Mouse (Mus musculus) ES-Bruce4 (cell line): ENCODE results near the gene Gm10644. TPM values are rescaled to one million over a fixed set of nuclear protein-coding genes. Genes with fewer than 3 reads are reported as not detected.

ENCODE experiments used
- H3K27ac ChIP-seq: 2 replicates; pipeline ENCODE4 v1.5.1; 2012; ENCODE audit warnings: low read length, inconsistent platforms; ENCODE audit not compliant: insufficient read depth
- H3K27me3 ChIP-seq: 2 replicates; pipeline ENCODE4 v1.6.1; 2012; ENCODE audit warnings: mild to moderate bottlenecking, low read length, inconsistent platforms; ENCODE audit not compliant: control insufficient read depth, poor library complexity, insufficient read depth, severe bottlenecking
- H3K36me3 ChIP-seq: 2 replicates; pipeline ENCODE4 v1.6.1; 2012; ENCODE audit warnings: inconsistent platforms, mild to moderate bottlenecking, low read length, moderate library complexity; ENCODE audit not compliant: control insufficient read depth, poor library complexity, insufficient read depth, severe bottlenecking
- H3K4me1 ChIP-seq: one replicate; pipeline ENCODE4 v1.8.1; 2011; ENCODE audit warnings: low read length; ENCODE audit not compliant: control insufficient read depth, insufficient read depth
- H3K4me3 ChIP-seq: 2 replicates; pipeline ENCODE4 v1.5.1; 2011; ENCODE audit warnings: low read depth, mild to moderate bottlenecking, low read length
- H3K9ac ChIP-seq: 2 replicates; pipeline ENCODE4 v1.6.1; 2012; ENCODE audit warnings: low read depth, mild to moderate bottlenecking, inconsistent platforms; ENCODE audit not compliant: poor library complexity, severe bottlenecking
- H3K9me3 ChIP-seq: replicated peaks from 2 replicates; pipeline ENCODE4 v1.6.1; 2012; ENCODE audit warnings: mild to moderate bottlenecking, low read length, inconsistent platforms; ENCODE audit not compliant: control insufficient read depth, poor library complexity, insufficient read depth, severe bottlenecking
- CTCF ChIP-seq: IDR thresholded peaks from one replicate; pipeline ENCODE4 v1.8.1; 2011; ENCODE audit warnings: low read depth, low read length
- EP300 ChIP-seq: IDR thresholded peaks from 2 replicates; pipeline ENCODE4 v1.6.1; 2011; ENCODE audit warnings: low read depth, low read length; ENCODE audit not compliant: insufficient read depth
- POLR2A ChIP-seq: IDR thresholded peaks from one replicate; pipeline ENCODE4 v1.8.1; 2011; ENCODE audit warnings: low read length; ENCODE audit not compliant: insufficient read depth
- polyA plus RNA-seq: library from polyadenylated mRNA; stranded (reverse); fragments of >200 nt; gene quantifications from 2 replicates; pipeline ENCODE4 v1.2.4, GENCODE M21; 2011; ENCODE audit warnings: low read depth; ENCODE audit not compliant: missing spikeins, insufficient read depth, insufficient read length

The Gm10644 gene
- polyA plus RNA-seq: 0.47 and 0.78 TPM in 2 replicates

DNA sequence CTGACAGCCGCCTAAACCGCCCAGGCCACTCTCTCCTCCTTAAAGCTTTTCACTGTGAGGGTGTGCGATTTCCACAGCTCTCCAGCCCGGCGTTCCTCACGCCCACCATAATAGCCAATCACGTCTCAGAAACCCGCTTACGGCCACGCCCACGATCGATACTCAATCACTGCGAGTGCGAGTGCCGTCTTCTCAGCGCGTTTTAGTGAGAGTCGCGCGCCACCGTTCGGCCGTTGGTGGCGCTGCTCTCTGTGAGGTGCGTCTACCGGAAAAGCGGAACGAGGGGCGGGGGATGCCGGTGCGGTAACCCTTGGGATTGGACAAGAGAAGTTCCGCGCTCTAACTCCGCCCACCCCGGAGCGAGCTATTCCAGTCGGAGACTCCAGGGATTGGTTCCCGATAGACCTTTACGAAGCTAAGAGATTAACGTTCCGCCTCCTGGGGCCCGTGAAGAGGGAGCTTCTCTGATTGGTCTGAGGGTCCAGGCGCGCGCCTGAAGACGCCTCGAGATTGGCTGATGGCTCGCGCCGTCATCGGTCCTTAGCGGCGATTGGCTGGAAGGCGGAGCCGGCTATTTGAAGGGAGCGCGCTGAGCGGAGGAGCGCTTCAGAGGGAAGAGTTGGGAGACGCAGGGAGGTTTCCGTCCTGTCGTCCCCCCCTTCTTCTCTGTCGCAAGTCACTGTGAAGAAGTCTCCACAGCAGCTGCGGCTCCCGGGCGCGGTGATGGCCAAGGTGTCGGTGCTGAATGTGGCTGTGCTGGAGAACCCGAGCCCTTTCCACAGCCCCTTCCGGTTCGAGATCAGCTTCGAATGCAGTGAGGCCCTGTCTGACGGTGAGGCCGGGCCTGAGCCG is at the start of gene Gm10644, which contains the start of gene Asf1b:
Gm10644 (minus strand) TSS at position 100 of the 852 bp plus-strand sequence.
Asf1b (plus strand) TSS at position 402 of the 852 bp plus-strand sequence.
- no peaks in the 10 kb centered on the region for H3K9me3 ChIP-seq
- peak within 1 kb of the TSS; percentile 95 for H3K4me3 ChIP-seq
- TF ChIP-seq EP300 (peak; percentile 61; the same call in 1 of the 2 replicates), CTCF (peak; percentile 92), POLR2A (peak; percentile 84)
- no peaks in the 10 kb centered on the region for H3K4me1 ChIP-seq
- H3K27ac ChIP-seq: peak within 1 kb of the TSS; percentile 19; the same call in 1 of the 2 replicates
- peak within 1 kb of the TSS; percentile 85 for H3K9ac ChIP-seq
- H3K36me3 ChIP-seq: peaks cover 5% of the 10 kb centered on the region
- H3K27me3 ChIP-seq: no peaks in the 10 kb centered on the region

DNA sequence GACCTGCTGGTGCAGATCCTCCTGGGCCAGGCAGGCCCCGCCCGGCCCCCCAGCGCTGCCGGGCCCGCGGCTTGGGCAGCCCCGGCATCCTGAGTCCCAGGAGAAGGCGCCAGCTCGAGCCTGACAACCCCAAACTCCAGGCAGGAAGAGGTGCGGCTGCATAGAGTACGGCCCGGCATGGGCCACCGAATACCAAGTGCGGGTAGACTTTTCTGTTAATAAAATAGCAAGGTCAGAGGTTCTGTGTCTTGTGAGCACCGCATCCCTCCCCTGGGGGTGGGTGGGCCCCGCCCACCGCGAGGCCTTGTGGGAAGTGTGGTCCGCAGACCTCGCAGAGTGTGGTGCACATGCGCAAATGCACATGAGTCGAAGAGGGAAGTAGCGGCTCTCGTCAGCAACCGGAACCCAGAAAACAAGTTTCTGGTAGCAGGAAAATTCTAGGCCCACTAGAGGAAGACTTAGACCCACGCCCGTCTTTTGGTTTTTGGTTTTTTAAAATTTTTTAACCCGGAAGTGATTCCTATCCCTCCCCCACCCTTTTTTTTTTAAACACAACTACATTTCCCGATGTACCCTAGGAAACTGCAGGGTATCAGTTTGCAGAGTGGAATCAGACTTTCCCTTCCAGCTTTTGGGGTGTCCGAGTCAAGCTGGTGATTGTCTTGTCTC is 49.7 kb upstream of the Gm10644 start:
- Histone ChIP-seq H3K27ac (peak overlapping the region; percentile 62), H3K9ac (peak overlapping the region; percentile 88), H3K9me3 (no peaks in the 10 kb centered on the region), H3K27me3 (no peaks in the 10 kb centered on the region), H3K36me3 (peaks cover 13% of the 10 kb centered on the region), H3K4me3 (peak overlapping the region; percentile 93), H3K4me1 (peaks cover under 1% of the 10 kb centered on the region)
- TF ChIP-seq CTCF (no peak), POLR2A (peak; percentile 19)

DNA sequence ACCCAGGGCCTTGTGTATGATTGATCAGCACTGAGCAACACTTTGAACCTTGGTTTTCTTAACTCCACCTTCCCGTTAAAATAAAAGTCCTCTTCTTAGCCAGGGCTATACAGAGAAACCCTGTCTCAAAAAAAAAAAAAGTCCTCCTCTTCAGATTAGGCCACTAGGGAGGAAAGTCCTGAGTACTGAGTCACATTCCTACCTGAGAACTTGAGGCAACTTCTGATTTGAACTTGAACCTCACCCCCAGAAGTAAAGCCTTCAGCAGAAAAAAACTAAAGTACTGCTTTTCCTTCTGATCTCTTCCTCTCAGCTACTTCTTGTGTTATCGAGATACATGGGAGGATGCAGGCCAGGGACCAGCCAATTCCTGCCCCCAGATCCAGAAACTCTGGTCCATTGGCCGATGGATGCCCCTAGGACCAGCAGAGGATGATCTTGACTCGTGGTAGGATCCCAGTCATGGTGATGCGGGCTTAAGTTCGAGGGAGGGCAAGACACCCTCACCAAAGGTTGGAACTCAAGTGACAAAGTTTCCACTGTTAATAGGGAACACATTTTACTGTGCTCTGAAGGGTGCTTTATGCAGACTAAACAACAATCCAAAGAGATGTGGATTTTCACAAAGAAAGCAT is 48.7 kb upstream of the Gm10644 start:
- peaks cover 7% of the 10 kb centered on the region for H3K4me1 ChIP-seq
- peak overlapping the region; percentile 93 for H3K4me3 ChIP-seq
- H3K9me3 ChIP-seq: no peaks in the 10 kb centered on the region
- peaks cover 18% of the 10 kb centered on the region for H3K36me3 ChIP-seq
- TF ChIP-seq POLR2A (no peak), EP300 (no peak), CTCF (no peak)
- H3K27ac ChIP-seq: no peak overlapping the region; the same call in 1 of the 2 replicates
- no peaks in the 10 kb centered on the region for H3K27me3 ChIP-seq
- H3K9ac ChIP-seq: peak overlapping the region; percentile 88

DNA sequence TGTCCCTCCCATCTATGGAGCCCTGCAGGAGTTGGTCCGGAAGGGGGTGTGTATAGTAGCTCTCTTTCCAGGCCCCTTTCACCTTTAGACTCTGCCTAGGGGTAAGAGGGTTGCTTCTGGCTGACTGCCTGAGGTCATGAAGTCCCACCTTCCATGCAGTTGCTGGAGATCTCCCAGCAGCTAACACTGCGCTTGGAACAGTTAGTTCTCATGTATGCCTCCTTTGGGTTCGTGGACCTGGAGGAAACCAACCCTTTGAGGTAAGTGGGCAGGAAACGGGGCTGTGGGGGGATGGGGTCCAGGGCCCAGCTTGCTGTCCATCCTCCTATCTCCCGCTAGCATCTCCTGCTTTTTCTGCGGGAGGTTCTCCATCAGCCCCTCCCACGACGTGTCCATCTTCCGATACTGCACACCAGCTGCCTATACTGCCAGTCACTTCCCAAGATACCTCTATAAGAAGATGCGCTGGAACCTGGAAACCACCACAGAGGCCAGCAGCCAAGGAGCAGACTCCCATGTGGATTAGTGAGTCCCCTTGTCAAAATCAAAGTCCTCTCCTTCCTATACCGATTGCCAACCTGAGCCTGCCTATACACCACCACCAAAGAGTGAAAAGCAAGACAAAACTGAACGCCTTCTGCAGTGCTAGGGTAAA is 48.1 kb upstream of the Gm10644 start:
- peak overlapping the region; percentile 15; the same call in 1 of the 2 replicates for H3K4me3 ChIP-seq
- no peak overlapping the region for H3K27ac ChIP-seq
- H3K27me3 ChIP-seq: no peaks in the 10 kb centered on the region
- TF ChIP-seq CTCF (no peak), EP300 (no peak), POLR2A (no peak)
- peaks cover 18% of the 10 kb centered on the region for H3K36me3 ChIP-seq
- H3K9ac ChIP-seq: no peak overlapping the region
- H3K9me3 ChIP-seq: no peaks in the 10 kb centered on the region
- H3K4me1 ChIP-seq: peaks cover 7% of the 10 kb centered on the region

DNA sequence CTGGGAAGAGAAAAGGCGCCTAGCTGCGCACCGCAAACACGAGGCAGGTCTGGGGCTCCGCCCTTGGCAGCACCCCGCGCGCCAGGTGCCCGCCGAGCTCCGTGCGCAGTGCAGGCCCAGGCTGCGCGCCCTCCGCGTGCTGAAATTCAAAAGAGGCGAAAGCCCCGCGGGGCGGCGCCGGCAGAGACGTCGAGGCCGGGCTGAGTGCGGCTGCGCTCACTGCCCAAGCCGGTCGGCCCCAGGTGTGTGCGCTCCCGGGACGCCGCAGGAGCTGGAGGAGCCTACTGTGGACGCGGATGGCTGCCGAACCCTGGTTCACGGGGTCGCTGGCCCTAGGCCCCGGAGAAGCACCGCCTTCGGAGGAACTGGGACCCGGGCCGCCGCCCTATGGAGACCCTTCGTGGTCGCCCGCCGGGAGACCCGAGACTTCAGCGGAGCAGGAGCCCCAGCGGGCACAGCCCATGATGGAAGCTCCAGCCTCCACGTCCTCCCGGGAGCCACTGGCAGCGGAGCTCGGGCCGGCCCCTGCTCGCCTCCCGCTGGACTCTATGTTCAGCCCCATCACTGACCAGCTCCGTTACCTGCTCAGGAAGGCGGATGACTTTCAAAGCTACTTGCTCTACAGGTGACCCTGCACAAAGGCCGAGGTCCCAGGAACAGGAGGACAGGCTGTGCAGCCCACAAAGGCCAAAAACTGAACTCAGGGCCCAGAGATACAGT is 46.4 kb upstream of the Gm10644 start, which contains the start of gene 1700067K01Rik:
1700067K01Rik (plus strand) TSS at position 222 of the 720 bp plus-strand sequence.
- H3K9ac ChIP-seq: peak within 1 kb of the TSS; percentile 96
- H3K4me1 ChIP-seq: peaks cover 7% of the 10 kb centered on the region
- no peak within 1 kb of the TSS for H3K27ac ChIP-seq
- no peaks in the 10 kb centered on the region for H3K9me3 ChIP-seq
- no peaks in the 10 kb centered on the region for H3K27me3 ChIP-seq
- H3K36me3 ChIP-seq: peaks cover 18% of the 10 kb centered on the region
- TF ChIP-seq EP300: no peak
- TF ChIP-seq CTCF: no peak
- no peak for TF ChIP-seq POLR2A
- H3K4me3 ChIP-seq: peak within 1 kb of the TSS; percentile 73
